Mouse (Mus musculus): ENCODE measurements around the gene Foxd3. TPM values are rescaled to one million over a fixed set of nuclear protein-coding genes. Genes with fewer than 3 reads are reported as not detected.

The Foxd3 gene
- polyA plus RNA-seq, 2 experiments, result 0.81 to 3.3 TPM

DNA sequence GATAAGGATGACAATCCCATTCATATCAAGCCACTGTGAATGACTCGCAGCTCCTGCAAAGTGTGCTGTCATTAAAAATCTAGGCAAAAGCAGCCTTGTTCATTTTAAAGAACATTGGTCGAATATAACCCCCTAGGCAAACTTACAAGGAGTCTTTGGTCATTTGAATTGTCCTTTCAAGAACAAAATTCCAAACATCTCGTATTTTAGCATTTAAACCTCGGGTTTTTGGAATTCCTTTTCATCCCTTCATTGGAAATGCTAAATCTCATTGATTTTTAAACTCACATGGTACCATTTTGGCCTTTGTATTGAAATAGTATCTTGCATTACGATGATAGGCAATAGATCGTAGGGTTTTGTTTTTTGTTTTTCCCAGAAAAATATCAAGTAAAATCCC is 2.8 kb downstream of the Foxd3 start:
- Histone ChIP-seq H3K27ac (replicated peaks; ENCODE audit: low read depth, low read length) (no peak overlapping the region), H3K9me3 (ENCODE audit: control insufficient read depth, low read length) (no peaks in the 10 kb centered on the region), H3K27me3 (ENCODE audit: control insufficient read depth, insufficient read depth, low read length) (peaks cover 95% of the 10 kb centered on the region), H3K4me1 (ENCODE audit: control insufficient read depth, insufficient read depth, low read length) (peaks cover 4% of the 10 kb centered on the region; the same call in 1 of the 2 replicates), H3K36me3 (ENCODE audit: control insufficient read depth, insufficient read depth, low read length) (no peaks in the 10 kb centered on the region), H3K4me2 (replicated peaks; ENCODE audit: low read depth, low read length, severe bottlenecking) (no peak overlapping the region), H3K9ac (ENCODE audit: low read depth, low read length, severe bottlenecking) (no peak overlapping the region), H3K4me3 (replicated peaks; ENCODE audit: low read length) (no peak overlapping the region)
- 18% methylated on average over 6 of the region's 6 CpGs for WGBS
- ATAC-seq (ENCODE audit: low FRiP score, low read depth) (no peak), DNase-seq (ENCODE audit: low spot score) (no peak)
- TF ChIP-seq POLR2A (IDR thresholded peaks at IDR 0.05; ENCODE audit: borderline replicate concordance, extremely low read depth, insufficient read depth, insufficient read length), result no peak

DNA sequence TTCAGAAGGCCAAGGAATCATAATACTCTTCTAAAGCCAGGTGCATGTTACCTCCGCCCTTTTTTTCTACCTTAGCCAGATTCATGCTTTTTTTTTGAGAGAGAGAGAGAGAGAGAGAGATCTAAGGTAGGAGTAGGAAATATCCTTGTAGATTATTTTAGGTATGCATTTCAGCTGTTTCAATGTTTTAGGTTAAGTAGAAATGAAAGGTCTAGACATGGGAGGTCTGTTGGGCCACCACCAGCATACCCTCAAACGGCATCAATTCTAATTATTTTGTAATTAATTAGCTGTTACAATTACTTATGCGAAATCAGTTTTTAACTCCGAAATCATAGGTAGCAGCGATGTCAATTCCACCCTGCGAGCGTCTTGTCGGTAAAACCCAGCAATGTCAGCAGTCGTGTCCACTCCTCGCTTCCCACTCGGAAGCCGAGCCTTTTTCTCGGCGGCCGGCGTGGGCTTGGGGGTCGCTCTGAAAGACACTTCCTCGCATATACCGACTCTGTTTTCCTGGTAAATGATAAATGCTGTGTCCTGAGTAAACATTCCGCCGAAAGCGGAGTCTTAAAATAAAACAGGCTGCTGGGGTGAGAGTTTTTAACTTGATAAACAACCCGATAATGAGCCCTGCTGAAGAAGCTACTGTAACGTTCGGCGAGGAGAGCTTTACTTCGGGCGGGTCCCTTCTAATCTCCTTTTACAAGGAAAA is 3.4 kb downstream of the Foxd3 start:
- TF ChIP-seq POLR2A (IDR thresholded peaks at IDR 0.05; ENCODE audit: borderline replicate concordance, extremely low read depth, insufficient read depth, insufficient read length), result no peak
- Histone ChIP-seq H3K4me1 (ENCODE audit: control insufficient read depth, insufficient read depth, low read length) (peaks cover 4% of the 10 kb centered on the region; the same call in 1 of the 2 replicates), H3K36me3 (ENCODE audit: control insufficient read depth, insufficient read depth, low read length) (no peaks in the 10 kb centered on the region), H3K4me2 (replicated peaks; ENCODE audit: low read depth, low read length, severe bottlenecking) (no peak overlapping the region), H3K9ac (ENCODE audit: low read depth, low read length, severe bottlenecking) (no peak overlapping the region), H3K9me3 (ENCODE audit: control insufficient read depth, low read length) (no peaks in the 10 kb centered on the region), H3K27me3 (ENCODE audit: control insufficient read depth, insufficient read depth, low read length) (peaks cover 95% of the 10 kb centered on the region), H3K27ac (replicated peaks; ENCODE audit: low read depth, low read length) (no peak overlapping the region), H3K4me3 (replicated peaks; ENCODE audit: low read length) (no peak overlapping the region)
- no peak for ATAC-seq (ENCODE audit: low FRiP score, low read depth)
- WGBS, result 1% methylated on average over 28 of the region's 28 CpGs
- no peak for DNase-seq (ENCODE audit: low spot score)

DNA sequence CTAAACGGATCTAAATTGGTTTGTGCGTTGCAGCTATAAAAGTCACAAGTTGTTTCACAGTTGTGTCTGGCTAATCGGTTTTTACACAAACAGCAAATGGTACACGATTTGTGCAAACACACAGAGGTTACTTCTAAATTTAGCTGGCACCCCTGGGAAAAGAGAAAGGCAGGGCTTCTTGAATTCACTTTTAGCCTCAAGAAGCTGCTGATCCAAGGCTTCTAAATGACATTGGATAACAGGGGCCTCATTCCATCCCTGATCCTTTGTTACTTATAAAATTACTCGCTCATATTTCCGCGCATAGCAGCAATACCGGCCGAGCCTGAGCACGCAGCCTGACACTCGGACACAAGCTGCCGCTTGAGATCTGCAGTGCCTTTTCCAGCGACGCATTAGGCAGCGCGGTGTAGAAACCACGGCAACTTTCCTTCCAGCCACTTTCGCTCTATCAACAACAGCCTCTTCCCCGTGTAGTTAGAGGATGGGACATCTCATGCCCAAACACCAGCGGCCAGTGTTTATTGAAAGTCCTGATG is 4.0 kb downstream of the Foxd3 start:
- 2% methylated on average over 20 of the region's 20 CpGs for WGBS
- DNase-seq (ENCODE audit: low spot score) (peak; percentile 27), ATAC-seq (ENCODE audit: low FRiP score, low read depth) (no peak)
- Histone ChIP-seq H3K9me3 (ENCODE audit: control insufficient read depth, low read length) (no peaks in the 10 kb centered on the region), H3K4me3 (replicated peaks; ENCODE audit: low read length) (no peak overlapping the region), H3K4me2 (replicated peaks; ENCODE audit: low read depth, low read length, severe bottlenecking) (0 out of 2 replicates have a peak overlapping the region, but pooled peaks have one; percentile 11), H3K27me3 (ENCODE audit: control insufficient read depth, insufficient read depth, low read length) (peaks cover 95% of the 10 kb centered on the region), H3K9ac (ENCODE audit: low read depth, low read length, severe bottlenecking) (no peak overlapping the region), H3K27ac (replicated peaks; ENCODE audit: low read depth, low read length) (no peak overlapping the region), H3K36me3 (ENCODE audit: control insufficient read depth, insufficient read depth, low read length) (no peaks in the 10 kb centered on the region), H3K4me1 (ENCODE audit: control insufficient read depth, insufficient read depth, low read length) (peaks cover 4% of the 10 kb centered on the region; the same call in 1 of the 2 replicates)
- no peak for TF ChIP-seq POLR2A (IDR thresholded peaks at IDR 0.05; ENCODE audit: borderline replicate concordance, extremely low read depth, insufficient read depth, insufficient read length)

DNA sequence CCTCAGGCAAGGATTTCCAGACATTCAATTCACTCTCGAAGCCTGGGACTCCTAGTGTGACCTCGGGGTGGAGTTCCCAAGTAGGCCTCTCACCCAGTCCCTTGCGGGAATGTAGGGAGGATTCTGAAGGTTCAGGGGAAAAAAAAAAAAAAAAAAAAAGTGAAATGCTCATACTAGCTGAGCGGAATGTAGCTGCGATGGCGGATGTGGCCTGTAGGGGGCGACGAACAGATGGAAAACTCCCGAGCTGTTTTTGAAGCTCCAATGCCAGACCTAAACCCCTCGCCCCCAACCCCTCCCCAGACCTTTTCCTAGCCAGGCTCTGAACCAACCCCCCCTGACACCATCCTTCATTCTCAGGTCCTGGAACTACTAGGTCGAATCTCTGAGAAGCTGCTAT is 4.9 kb downstream of the Foxd3 start:
- under 1% methylated on average over 10 of the region's 11 CpGs for WGBS
- Histone ChIP-seq H3K27me3 (ENCODE audit: control insufficient read depth, insufficient read depth, low read length) (peaks cover 95% of the 10 kb centered on the region), H3K27ac (replicated peaks; ENCODE audit: low read depth, low read length) (no peak overlapping the region), H3K4me3 (replicated peaks; ENCODE audit: low read length) (peak overlapping the region; percentile 7; the same call in 1 of the 2 replicates), H3K36me3 (ENCODE audit: control insufficient read depth, insufficient read depth, low read length) (no peaks in the 10 kb centered on the region), H3K9ac (ENCODE audit: low read depth, low read length, severe bottlenecking) (no peak overlapping the region), H3K4me2 (replicated peaks; ENCODE audit: low read depth, low read length, severe bottlenecking) (no peak overlapping the region), H3K4me1 (ENCODE audit: control insufficient read depth, insufficient read depth, low read length) (peaks cover 4% of the 10 kb centered on the region; the same call in 1 of the 2 replicates), H3K9me3 (ENCODE audit: control insufficient read depth, low read length) (no peaks in the 10 kb centered on the region)
- peak; percentile 13; the same call in 1 of the 2 replicates for ATAC-seq (ENCODE audit: low FRiP score, low read depth)
- TF ChIP-seq POLR2A (IDR thresholded peaks at IDR 0.05; ENCODE audit: borderline replicate concordance, extremely low read depth, insufficient read depth, insufficient read length), result no peak
- peak; percentile 78 for DNase-seq (ENCODE audit: low spot score)

DNA sequence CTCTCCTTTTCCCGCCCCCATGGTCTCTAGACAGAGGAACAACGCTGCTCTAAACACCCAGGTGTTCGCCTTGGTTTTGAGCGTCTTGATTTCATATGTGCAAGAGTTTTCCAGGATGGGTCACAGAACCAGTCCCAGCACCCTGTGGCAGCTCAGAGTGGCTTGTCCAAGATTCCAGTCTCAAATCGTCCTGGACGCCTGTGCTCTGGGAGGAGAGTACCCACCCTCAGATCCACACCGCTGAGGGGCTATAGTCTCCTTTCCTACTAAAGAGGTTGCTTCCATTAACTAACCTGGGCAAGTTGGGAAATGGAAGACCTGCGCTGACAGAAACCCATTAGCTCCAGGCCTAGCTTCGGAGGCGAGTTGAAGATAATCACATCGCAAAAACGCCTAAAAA is 5.9 kb downstream of the Foxd3 start:
- Histone ChIP-seq H3K9ac (ENCODE audit: low read depth, low read length, severe bottlenecking) (no peak overlapping the region), H3K27me3 (ENCODE audit: control insufficient read depth, insufficient read depth, low read length) (peaks cover 89% of the 10 kb centered on the region), H3K4me1 (ENCODE audit: control insufficient read depth, insufficient read depth, low read length) (peaks cover 4% of the 10 kb centered on the region; the same call in 1 of the 2 replicates), H3K36me3 (ENCODE audit: control insufficient read depth, insufficient read depth, low read length) (no peaks in the 10 kb centered on the region), H3K4me2 (replicated peaks; ENCODE audit: low read depth, low read length, severe bottlenecking) (no peak overlapping the region), H3K9me3 (ENCODE audit: control insufficient read depth, low read length) (no peaks in the 10 kb centered on the region), H3K27ac (replicated peaks; ENCODE audit: low read depth, low read length) (no peak overlapping the region), H3K4me3 (replicated peaks; ENCODE audit: low read length) (no peak overlapping the region)
- TF ChIP-seq POLR2A (IDR thresholded peaks at IDR 0.05; ENCODE audit: borderline replicate concordance, extremely low read depth, insufficient read depth, insufficient read length), result no peak
- ATAC-seq (ENCODE audit: low FRiP score, low read depth) (no peak), DNase-seq (ENCODE audit: low spot score) (no peak)
- WGBS, result 14% methylated on average over 12 of the region's 12 CpGs

Data from limb, embryonic 14.5 days (tissue).